Mouse (Mus musculus) myocyte (in vitro differentiated cells): ENCODE results near the gene Cwc25. TPM values are rescaled to one million over a fixed set of nuclear protein-coding genes. Genes with fewer than 3 reads are reported as not detected.

Source experiments
- H3K27me3 ChIP-seq: one replicate; pipeline ENCODE4 v1.6.1; 2011; ENCODE audit not compliant: control insufficient read depth, insufficient read depth, insufficient read length
- H3K36me3 ChIP-seq: one replicate; pipeline ENCODE4 v1.6.1; 2011; ENCODE audit not compliant: control insufficient read depth, insufficient read depth
- H3K4me2 ChIP-seq: one replicate; pipeline ENCODE4 v1.6.1; 2011; ENCODE audit warnings: low read depth, control low read depth
- H3K4me3 ChIP-seq: one replicate; pipeline ENCODE4 v1.5.1; 2011; ENCODE audit warnings: mild to moderate bottlenecking, control low read depth, moderate library complexity
- H3K79me2 ChIP-seq: one replicate; pipeline ENCODE4 v1.6.1; 2011; ENCODE audit not compliant: control insufficient read depth, insufficient read depth
- H3ac ChIP-seq: one replicate; pipeline ENCODE4 v1.6.1; 2011; ENCODE audit not compliant: control insufficient read depth, insufficient read length
- CEBPB ChIP-seq: IDR thresholded peaks from 2 replicates; pipeline ENCODE4 v1.6.1; 2011; ENCODE audit warnings: mild to moderate bottlenecking, moderate library complexity; ENCODE audit not compliant: poor library complexity, insufficient read depth, severe bottlenecking
- E2F4 ChIP-seq: IDR thresholded peaks from one replicate; pipeline ENCODE4 v1.6.1; 2011; ENCODE audit warnings: mild to moderate bottlenecking, control low read depth, moderate library complexity; ENCODE audit not compliant: insufficient read depth
- MAX ChIP-seq: IDR thresholded peaks from one replicate; pipeline ENCODE4 v1.6.1; 2011; ENCODE audit warnings: low read depth, mild to moderate bottlenecking, control low read depth
- MYOD1 ChIP-seq, 3 experiments: IDR thresholded peaks; one replicate each; pipeline ENCODE4 v1.6.1; 2011; ENCODE audit warnings: control low read depth in 2 of 3, low read depth in 2 of 3, mild to moderate bottlenecking in 2 of 3, moderate library complexity in 1 of 3; ENCODE audit not compliant: insufficient read length in 2 of 3, control insufficient read depth in 1 of 3
- MYOG ChIP-seq, 3 experiments: IDR thresholded peaks; one replicate each; pipeline ENCODE4 v1.6.1; 2011; ENCODE audit warnings: control low read depth in 2 of 3, low read depth in 2 of 3, mild to moderate bottlenecking in 2 of 3; ENCODE audit not compliant: insufficient read length in 2 of 3, control insufficient read depth in 1 of 3, insufficient read depth in 1 of 3
- POLR2A ChIP-seq: IDR thresholded peaks from one replicate; pipeline ENCODE4 v1.6.1; 2011; ENCODE audit warnings: low read depth, mild to moderate bottlenecking, control low read depth, moderate library complexity; ENCODE audit not compliant: insufficient read length
- POLR2AphosphoS2 ChIP-seq: IDR thresholded peaks from one replicate; pipeline ENCODE4 v1.6.1; 2011; ENCODE audit warnings: low read depth, control low read depth; ENCODE audit not compliant: insufficient read length
- REST ChIP-seq: IDR thresholded peaks from one replicate; pipeline ENCODE4 v1.6.1; 2011; ENCODE audit warnings: mild to moderate bottlenecking, control low read depth, moderate library complexity; ENCODE audit not compliant: insufficient read depth, insufficient read length
- SRF ChIP-seq: IDR thresholded peaks from one replicate; pipeline ENCODE4 v1.6.1; 2011; ENCODE audit warnings: low read depth; ENCODE audit not compliant: control insufficient read depth, insufficient read length
- TCF12 ChIP-seq: IDR thresholded peaks from one replicate; pipeline ENCODE4 v1.6.1; 2011; ENCODE audit warnings: mild to moderate bottlenecking, control low read depth; ENCODE audit not compliant: poor library complexity, insufficient read depth, severe bottlenecking
- TCF3 ChIP-seq: IDR thresholded peaks from one replicate; pipeline ENCODE4 v1.6.1; 2011; ENCODE audit warnings: low read depth, control low read depth; ENCODE audit not compliant: insufficient read length
- USF1 ChIP-seq: IDR thresholded peaks from one replicate; pipeline ENCODE4 v1.6.1; 2011; ENCODE audit warnings: low read depth, mild to moderate bottlenecking, control low read depth, moderate library complexity
- polyA plus RNA-seq: library from polyadenylated mRNA; unstranded; fragments of >200 nt; fragmentation: generic; extraction: Trizol; gene quantifications from one replicate; pipeline ENCODE4 v1.2.1, GENCODE M21; 2012; ENCODE audit warnings: missing spikeins

Cwc25 gene
- polyA plus RNA-seq: 8.9 TPM

DNA sequence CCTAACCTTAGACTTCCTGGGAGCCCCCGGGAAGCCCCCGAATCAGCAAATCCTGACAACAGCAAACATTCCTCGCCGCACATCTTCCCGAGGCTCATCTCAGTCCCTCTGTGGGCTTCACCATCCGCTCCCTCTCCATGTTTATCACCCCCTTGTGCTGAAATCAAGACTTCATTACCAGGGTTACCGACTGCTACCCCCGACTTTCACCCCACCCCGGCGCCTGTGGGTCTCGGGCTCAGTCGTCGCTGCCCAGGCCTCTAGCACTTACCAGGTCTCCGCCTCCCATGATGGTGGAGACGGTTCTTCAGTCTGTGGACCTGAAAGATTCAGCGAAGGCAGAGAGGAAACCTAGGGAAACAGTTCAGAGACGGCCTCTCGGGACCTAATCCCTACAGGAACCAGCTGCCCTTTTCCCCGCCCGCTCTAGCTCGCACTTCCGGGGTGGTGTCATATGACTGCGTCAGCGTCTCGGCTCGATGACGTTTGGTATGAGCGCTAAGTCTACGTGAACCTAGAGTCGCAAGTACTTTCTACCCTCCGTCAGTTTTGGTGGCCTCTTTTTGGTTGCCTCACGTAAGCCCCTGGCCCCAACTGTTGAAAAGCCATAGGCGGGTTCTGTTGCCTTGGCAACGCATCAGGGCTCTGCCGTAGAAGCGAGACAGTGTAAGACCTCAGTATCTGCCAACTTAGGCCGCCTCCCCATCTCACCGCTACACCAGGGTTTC is at the start of gene Cwc25:
TSS of gene Cwc25 (minus strand) at position 403 of the 728 bp plus-strand sequence.
- H3K36me3 ChIP-seq: peaks cover 13% of the 10 kb centered on the region
- no peaks in the 10 kb centered on the region for H3K27me3 ChIP-seq
- peak within 1 kb of the TSS; percentile 42 for H3ac ChIP-seq
- peak within 1 kb of the TSS; percentile 89 for H3K4me3 ChIP-seq
- H3K4me2 ChIP-seq: peak within 1 kb of the TSS; percentile 93
- peaks cover 32% of the 10 kb centered on the region for H3K79me2 ChIP-seq
- TF ChIP-seq USF1: peak; percentile 77
- TF ChIP-seq POLR2AphosphoS2: peak; percentile 68
- TF ChIP-seq MYOD1 (IDR thresholded peaks at IDR 0.05; ENCODE audit: control insufficient read depth in 1 of 3, insufficient read length in 2 of 3, low read depth in 2 of 3): peak in 2 of 3 experiments; percentile 19 to 59
- TF ChIP-seq E2F4: peak; percentile 43
- no peak for TF ChIP-seq TCF3
- TF ChIP-seq SRF: peak; percentile 89
- TF ChIP-seq REST: no peak
- peak in 2 of 3 experiments; percentile 17 to 43 for TF ChIP-seq MYOG (IDR thresholded peaks at IDR 0.05; ENCODE audit: control insufficient read depth in 1 of 3, insufficient read depth in 1 of 3, insufficient read length in 2 of 3, low read depth in 2 of 3)
- no peak for TF ChIP-seq MAX
- peak; percentile 77 for TF ChIP-seq POLR2A
- TF ChIP-seq TCF12: peak; percentile 3
- no peak for TF ChIP-seq CEBPB

DNA sequence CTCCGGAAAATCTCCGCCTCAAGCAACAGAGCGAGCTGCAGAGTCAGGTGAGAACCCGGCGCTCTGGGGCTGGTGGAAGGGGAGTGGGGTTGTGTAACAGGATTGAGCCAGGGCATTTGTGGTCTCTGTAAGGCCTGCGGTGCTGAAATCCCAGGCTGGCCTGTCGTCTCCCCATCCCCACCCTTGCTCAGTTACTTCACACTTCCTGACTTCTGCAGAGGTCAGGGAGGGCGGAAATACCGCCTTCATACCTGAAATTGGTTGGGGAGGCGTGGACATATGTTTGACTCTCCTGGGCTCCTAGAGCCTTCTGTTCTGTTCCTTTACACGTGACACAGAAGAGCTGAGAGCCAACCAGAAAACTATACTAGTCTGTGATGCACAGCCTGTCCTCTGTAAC is 49.4 kb upstream of the Cwc25 start:
- Histone ChIP-seq H3K4me2 (no peak overlapping the region), H3K27me3 (no peaks in the 10 kb centered on the region), H3K79me2 (peaks cover 83% of the 10 kb centered on the region), H3K36me3 (peaks cover 4% of the 10 kb centered on the region), H3ac (no peak overlapping the region), H3K4me3 (no peak overlapping the region)
- TF ChIP-seq MAX (no peak), TCF3 (no peak), USF1 (no peak)

DNA sequence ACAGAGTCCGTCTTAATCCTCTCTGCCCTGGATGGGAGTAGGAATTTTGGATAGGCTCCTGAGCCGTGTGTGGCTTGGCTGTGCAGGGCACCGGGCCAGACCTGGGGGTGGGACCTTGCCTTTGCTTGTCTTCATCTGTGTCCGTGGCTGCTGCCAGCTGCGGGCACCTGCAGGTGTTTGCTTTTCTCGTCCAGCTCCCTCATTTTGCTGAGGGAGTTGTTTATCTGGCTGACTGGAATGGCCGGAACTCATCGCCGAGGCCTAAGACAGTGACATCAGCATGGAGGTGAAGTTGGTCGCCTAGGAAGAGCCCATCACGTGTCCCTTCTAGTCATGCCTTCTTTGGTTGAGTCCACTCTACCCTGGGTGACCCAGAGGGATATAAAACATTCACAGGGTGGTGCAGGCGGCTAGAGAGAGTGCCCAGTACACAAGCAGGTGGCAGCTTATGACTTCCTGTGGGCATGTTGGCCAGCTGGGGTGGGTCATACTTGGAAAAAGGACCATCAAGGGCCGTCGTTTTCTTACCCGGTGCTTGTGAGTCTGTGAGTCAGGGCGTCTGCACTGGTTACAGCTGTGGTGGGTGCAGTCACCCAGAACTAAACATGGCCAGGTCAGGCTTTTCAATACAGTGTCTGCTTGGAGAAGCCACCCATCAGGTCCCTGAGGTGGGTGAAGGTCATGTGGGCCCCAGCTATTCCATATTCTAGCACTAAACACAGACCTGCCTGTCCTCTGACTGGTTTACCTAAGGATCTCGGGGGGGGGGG is 47.6 kb upstream of the Cwc25 start:
- peaks cover 3% of the 10 kb centered on the region for H3K36me3 ChIP-seq

DNA sequence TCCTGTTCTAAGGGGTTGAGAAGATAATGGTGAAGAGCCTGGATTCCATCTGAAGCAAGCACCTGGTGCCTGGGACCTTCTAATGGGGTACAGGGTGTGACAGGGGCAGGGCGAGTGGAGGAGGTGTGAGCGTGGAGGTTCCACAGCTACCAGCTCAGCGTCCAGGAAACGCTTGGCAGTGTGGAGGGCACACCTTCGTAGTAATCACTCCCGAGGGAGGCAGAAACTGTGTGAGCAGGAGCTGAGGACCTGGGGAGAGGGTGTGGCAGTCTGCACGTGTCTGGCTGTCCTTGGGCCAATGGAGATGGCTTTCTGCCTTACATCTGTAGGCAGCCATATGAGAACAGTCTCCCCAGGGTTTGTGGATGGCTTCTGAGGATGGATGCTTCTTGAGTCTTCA is 46.7 kb upstream of the Cwc25 start:
- H3ac ChIP-seq: no peak overlapping the region
- H3K4me3 ChIP-seq: no peak overlapping the region
- TF ChIP-seq MYOD1 (IDR thresholded peaks at IDR 0.05; ENCODE audit: control insufficient read depth in 1 of 3, insufficient read length in 2 of 3, low read depth in 2 of 3) (no peak), USF1 (no peak), SRF (no peak), POLR2AphosphoS2 (no peak), E2F4 (no peak), CEBPB (no peak), MAX (no peak), MYOG (IDR thresholded peaks at IDR 0.05; ENCODE audit: control insufficient read depth in 1 of 3, insufficient read depth in 1 of 3, insufficient read length in 2 of 3, low read depth in 2 of 3) (no peak)
- H3K79me2 ChIP-seq: peaks cover 81% of the 10 kb centered on the region
- peaks cover 4% of the 10 kb centered on the region for H3K36me3 ChIP-seq
- no peaks in the 10 kb centered on the region for H3K27me3 ChIP-seq
- peak overlapping the region; percentile 46 for H3K4me2 ChIP-seq

More for the DNA sequence above, 47.6 kb upstream of the Cwc25 start:
- H3K79me2 ChIP-seq: peaks cover 83% of the 10 kb centered on the region
- no peak overlapping the region for H3ac ChIP-seq
- peak overlapping the region; percentile 46 for H3K4me2 ChIP-seq
- no peaks in the 10 kb centered on the region for H3K27me3 ChIP-seq
- TF ChIP-seq MAX (no peak), POLR2AphosphoS2 (no peak), SRF (no peak), REST (no peak), TCF12 (no peak), E2F4 (no peak), CEBPB (no peak), USF1 (peak; percentile 80), MYOD1 (IDR thresholded peaks at IDR 0.05; ENCODE audit: control insufficient read depth in 1 of 3, insufficient read length in 2 of 3, low read depth in 2 of 3) (peak in 2 of 3 experiments; percentile 28 to 84), TCF3 (peak; percentile 15), POLR2A (no peak), MYOG (IDR thresholded peaks at IDR 0.05; ENCODE audit: control insufficient read depth in 1 of 3, insufficient read depth in 1 of 3, insufficient read length in 2 of 3, low read depth in 2 of 3) (peak in 1 of 3 experiments; percentile 59)
- H3K4me3 ChIP-seq: no peak overlapping the region
